Mouse (Mus musculus) forebrain, embryonic 12.5 days (tissue): ENCODE results near the gene Shc4. TPM values are rescaled to one million over a fixed set of nuclear protein-coding genes. Genes with fewer than 3 reads are reported as not detected.

Experiments
- ATAC-seq: fragments of 200-750 bp; cut with Nextera tagmentation; 2 replicates; pipeline ENCODE4 v1.8.0; 2017; ENCODE audit warnings: moderate TSS enrichment; ENCODE audit not compliant: low FRiP score
- H3K27ac ChIP-seq: fragments of 300-500 bp; sonication (generic); 2 replicates; pipeline ENCODE4 v1.5.1; 2016; ENCODE audit warnings: mild to moderate bottlenecking
- H3K27me3 ChIP-seq: fragments of 300-500 bp; sonication (generic); 2 replicates; pipeline ENCODE4 v1.6.1; 2016; ENCODE audit warnings: mild to moderate bottlenecking
- H3K36me3 ChIP-seq: fragments of 300-500 bp; sonication (generic); replicated peaks from 2 replicates; pipeline ENCODE4 v1.6.1; 2016; ENCODE audit warnings: mild to moderate bottlenecking
- H3K4me1 ChIP-seq: fragments of 300-500 bp; sonication (generic); 2 replicates; pipeline ENCODE4 v1.6.1; 2016
- H3K4me2 ChIP-seq: fragments of 300-500 bp; sonication (generic); 2 replicates; pipeline ENCODE4 v1.6.1; 2016; ENCODE audit warnings: mild to moderate bottlenecking, moderate library complexity
- H3K4me3 ChIP-seq: fragments of 300-500 bp; sonication (generic); replicated peaks from 2 replicates; pipeline ENCODE4 v1.5.1; 2016; ENCODE audit warnings: mild to moderate bottlenecking
- H3K9ac ChIP-seq: fragments of 300-500 bp; sonication (generic); 2 replicates; pipeline ENCODE4 v1.6.1; 2016; ENCODE audit warnings: mild to moderate bottlenecking
- H3K9me3 ChIP-seq: fragments of 300-500 bp; sonication (generic); 2 replicates; pipeline ENCODE4 v1.6.1; 2016
- WGBS: fragments of 180-500 bp; shearing (Covaris S2); methylation state at CpG from one replicate; pipeline ENCODE4 v1.1.7; 2016; 5-methylcytosine and 5-hydroxymethylcytosine counted together
- polyA plus RNA-seq: library from polyadenylated mRNA; unstranded; fragments of >200 nt; fragmentation: Nextera tagmentation; extraction: Ambion mirVana; gene quantifications from 2 replicates; pipeline ENCODE4 v1.2.1, GENCODE M21; 2016

Gene Shc4
- polyA plus RNA-seq = 1.5 TPM in 2 replicates

DNA sequence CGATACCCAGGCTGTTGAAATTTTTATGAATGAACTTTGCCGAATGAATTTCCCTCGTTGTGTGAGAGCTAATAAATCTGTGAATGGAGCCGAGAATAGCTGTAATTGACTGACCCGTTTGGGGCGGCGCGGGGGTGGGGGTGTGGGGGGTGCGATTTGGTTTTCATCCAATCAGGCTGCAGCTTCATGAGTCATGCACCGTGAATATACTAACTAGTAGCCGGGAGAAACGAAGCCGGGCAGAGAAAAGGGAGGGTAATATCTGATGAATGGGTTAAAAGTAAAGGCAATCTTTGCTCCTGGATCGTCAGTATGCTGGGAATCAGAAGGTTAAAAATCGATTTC is at the start of gene Shc4:
Gene Shc4 (minus strand): TSS at position 63 of the 345 bp plus-strand sequence.
- peak; percentile 89 for ATAC-seq
- under 1% methylated on average over 15 of the region's 15 CpGs for WGBS
- H3K27ac ChIP-seq = peak within 1 kb of the TSS; percentile 65; the same call in 1 of the 2 replicates

GRCm38 (mm10) chr2:125765029-125765428 is 41.1 kb upstream of the Shc4 start:
- Histone ChIP-seq H3K4me3 (no peak overlapping the region), H3K4me1 (no peaks in the 10 kb centered on the region), H3K4me2 (no peak overlapping the region), H3K27me3 (no peaks in the 10 kb centered on the region), H3K9ac (no peak overlapping the region), H3K36me3 (peaks cover 67% of the 10 kb centered on the region), H3K27ac (no peak overlapping the region), H3K9me3 (no peaks in the 10 kb centered on the region)
- ATAC-seq = no peak
- 90% methylated on average over 3 of the region's 3 CpGs for WGBS

More for the DNA sequence above, at the start of gene Shc4:
- peak within 1 kb of the TSS; percentile 61 for H3K9ac ChIP-seq
- peaks cover 52% of the 10 kb centered on the region for H3K27me3 ChIP-seq
- H3K9me3 ChIP-seq = no peaks in the 10 kb centered on the region
- peak within 1 kb of the TSS; percentile 86 for H3K4me2 ChIP-seq
- H3K4me1 ChIP-seq = peaks cover 22% of the 10 kb centered on the region
- no peaks in the 10 kb centered on the region for H3K36me3 ChIP-seq
- H3K4me3 ChIP-seq = peak within 1 kb of the TSS; percentile 47

DNA sequence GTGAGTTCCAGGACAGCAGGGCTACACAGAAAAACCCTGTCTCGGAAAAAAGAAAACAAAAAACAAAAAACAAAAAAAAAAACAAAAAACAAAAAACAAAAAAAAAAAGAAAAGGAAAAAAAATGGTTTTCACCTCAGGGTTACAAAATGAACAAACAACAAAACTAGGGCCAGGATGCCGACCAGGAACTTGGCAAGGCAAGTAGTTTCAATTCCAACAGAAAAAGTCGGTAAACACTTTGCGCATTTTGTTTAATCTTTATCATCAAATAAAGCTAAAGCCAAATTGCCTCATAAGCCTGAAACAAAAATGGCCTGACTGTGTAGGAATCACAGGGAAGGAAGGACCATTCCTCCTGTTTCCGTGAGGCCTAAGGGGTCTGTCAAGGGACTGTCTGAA is 40.6 kb upstream of the Shc4 start:
- Histone ChIP-seq H3K27me3 (no peaks in the 10 kb centered on the region), H3K4me3 (no peak overlapping the region), H3K27ac (no peak overlapping the region), H3K4me2 (no peak overlapping the region), H3K4me1 (no peaks in the 10 kb centered on the region), H3K9me3 (no peaks in the 10 kb centered on the region), H3K36me3 (peaks cover 66% of the 10 kb centered on the region), H3K9ac (no peak overlapping the region)
- 97% methylated on average over 5 of the region's 5 CpGs for WGBS
- ATAC-seq = no peak

- WGBS = 93% methylated on average over 2 of the region's 2 CpGs
- no peak for ATAC-seq
- H3K4me1 ChIP-seq = no peaks in the 10 kb centered on the region
- H3K27me3 ChIP-seq = no peaks in the 10 kb centered on the region
- H3K4me3 ChIP-seq = no peak overlapping the region
- no peak overlapping the region for H3K9ac ChIP-seq
- H3K36me3 ChIP-seq = peaks cover 81% of the 10 kb centered on the region
- H3K27ac ChIP-seq = no peak overlapping the region
- no peaks in the 10 kb centered on the region for H3K9me3 ChIP-seq
- H3K4me2 ChIP-seq = no peak overlapping the region
Measured at GRCm38 (mm10) chr2:125749330-125749729, 25.4 kb upstream of the Shc4 start.

GRCm38 (mm10) chr2:125739338-125739737 is 15.4 kb upstream of the Shc4 start:
- H3K27ac ChIP-seq = no peak overlapping the region
- no peaks in the 10 kb centered on the region for H3K4me1 ChIP-seq
- 90% methylated on average over 6 of the region's 6 CpGs for WGBS
- peaks cover 46% of the 10 kb centered on the region for H3K36me3 ChIP-seq
- no peak overlapping the region for H3K4me2 ChIP-seq
- H3K4me3 ChIP-seq = no peak overlapping the region
- H3K27me3 ChIP-seq = no peaks in the 10 kb centered on the region
- no peaks in the 10 kb centered on the region for H3K9me3 ChIP-seq
- H3K9ac ChIP-seq = no peak overlapping the region
- no peak for ATAC-seq

DNA sequence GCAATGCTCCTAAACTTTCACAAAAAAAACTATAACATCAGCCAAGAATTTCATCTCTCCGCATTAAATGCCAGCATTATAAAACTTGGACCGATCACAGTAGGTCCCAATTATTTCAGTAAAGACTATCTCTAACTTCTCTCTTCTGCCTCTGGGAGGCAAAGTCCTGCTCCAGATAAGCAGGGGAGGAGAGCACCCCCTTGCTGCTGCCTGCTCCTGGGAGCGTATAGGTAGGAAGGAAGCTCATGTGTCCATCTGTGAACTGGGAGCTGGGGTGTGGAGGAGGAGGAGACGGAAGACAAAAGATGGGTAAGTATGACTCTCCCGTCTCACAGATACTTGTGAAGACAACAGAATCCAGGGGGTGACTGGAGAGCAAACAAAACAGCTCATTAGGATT is 14.8 kb upstream of the Shc4 start:
- WGBS = 78% methylated on average over 5 of the region's 5 CpGs

GRCm38 (mm10) chr2:125736025-125736343 is 12.0 kb upstream of the Shc4 start:
- Histone ChIP-seq H3K9ac (no peak overlapping the region), H3K36me3 (peaks cover 21% of the 10 kb centered on the region), H3K4me1 (peaks cover 11% of the 10 kb centered on the region), H3K4me3 (no peak overlapping the region), H3K9me3 (no peaks in the 10 kb centered on the region), H3K27me3 (no peaks in the 10 kb centered on the region), H3K4me2 (no peak overlapping the region), H3K27ac (no peak overlapping the region)
- no peak for ATAC-seq

More for the DNA sequence above, 14.8 kb upstream of the Shc4 start:
- peaks cover 40% of the 10 kb centered on the region for H3K36me3 ChIP-seq
- no peaks in the 10 kb centered on the region for H3K27me3 ChIP-seq
- H3K4me1 ChIP-seq = no peaks in the 10 kb centered on the region
- no peak for ATAC-seq
- no peak overlapping the region for H3K4me2 ChIP-seq
- H3K4me3 ChIP-seq = no peak overlapping the region
- no peak overlapping the region for H3K9ac ChIP-seq
- no peak overlapping the region for H3K27ac ChIP-seq
- no peaks in the 10 kb centered on the region for H3K9me3 ChIP-seq

DNA sequence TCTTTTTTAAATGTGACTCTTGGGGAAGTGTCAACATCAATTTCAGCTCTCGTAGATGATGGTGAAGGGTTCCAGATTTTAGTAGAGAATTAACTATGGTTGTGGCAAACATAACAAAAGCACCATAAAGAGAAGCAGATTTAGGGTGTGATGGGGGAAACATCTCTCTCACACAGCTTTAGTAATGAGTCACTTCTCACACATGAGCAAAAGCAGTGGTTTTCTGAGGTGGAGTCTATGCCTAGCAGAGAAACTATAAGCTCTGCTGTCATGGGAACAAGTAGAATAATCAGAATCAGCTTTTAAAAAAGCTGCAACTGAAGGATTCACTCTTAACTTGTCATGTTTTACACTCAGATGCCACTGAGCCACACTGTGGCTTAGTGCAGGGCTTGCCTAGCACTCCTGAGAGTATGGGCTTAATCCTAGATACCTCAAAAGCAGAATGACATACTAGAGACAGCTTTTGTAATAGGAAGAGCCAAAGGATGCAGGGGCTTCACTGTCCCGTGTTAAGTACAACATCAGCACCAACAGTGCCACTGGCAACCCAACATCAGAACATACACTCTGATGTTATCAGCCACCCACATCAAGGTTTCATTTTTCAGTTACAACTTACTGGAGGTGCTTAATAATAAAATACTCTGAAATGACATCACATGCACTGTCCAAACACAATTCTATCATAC is 11.5 kb upstream of the Shc4 start:
- H3K27ac ChIP-seq = no peak overlapping the region
- 74% methylated on average over 2 of the region's 2 CpGs for WGBS

GRCm38 (mm10) chr2:125734741-125735140 is 10.8 kb upstream of the Shc4 start:
- H3K4me3 ChIP-seq = no peak overlapping the region
- ATAC-seq = no peak
- peaks cover 4% of the 10 kb centered on the region; the same call in 1 of the 2 replicates for H3K27me3 ChIP-seq
- H3K9me3 ChIP-seq = no peaks in the 10 kb centered on the region
- peaks cover 11% of the 10 kb centered on the region for H3K4me1 ChIP-seq
- no peak overlapping the region for H3K4me2 ChIP-seq
- peaks cover 11% of the 10 kb centered on the region for H3K36me3 ChIP-seq
- H3K27ac ChIP-seq = no peak overlapping the region
- no peak overlapping the region for H3K9ac ChIP-seq

More for the DNA sequence above, 11.5 kb upstream of the Shc4 start:
- Histone ChIP-seq H3K27me3 (peaks cover 4% of the 10 kb centered on the region; the same call in 1 of the 2 replicates), H3K4me3 (no peak overlapping the region), H3K36me3 (peaks cover 18% of the 10 kb centered on the region), H3K9ac (no peak overlapping the region), H3K9me3 (no peaks in the 10 kb centered on the region), H3K4me1 (peaks cover 11% of the 10 kb centered on the region), H3K4me2 (no peak overlapping the region)
- no peak for ATAC-seq

DNA sequence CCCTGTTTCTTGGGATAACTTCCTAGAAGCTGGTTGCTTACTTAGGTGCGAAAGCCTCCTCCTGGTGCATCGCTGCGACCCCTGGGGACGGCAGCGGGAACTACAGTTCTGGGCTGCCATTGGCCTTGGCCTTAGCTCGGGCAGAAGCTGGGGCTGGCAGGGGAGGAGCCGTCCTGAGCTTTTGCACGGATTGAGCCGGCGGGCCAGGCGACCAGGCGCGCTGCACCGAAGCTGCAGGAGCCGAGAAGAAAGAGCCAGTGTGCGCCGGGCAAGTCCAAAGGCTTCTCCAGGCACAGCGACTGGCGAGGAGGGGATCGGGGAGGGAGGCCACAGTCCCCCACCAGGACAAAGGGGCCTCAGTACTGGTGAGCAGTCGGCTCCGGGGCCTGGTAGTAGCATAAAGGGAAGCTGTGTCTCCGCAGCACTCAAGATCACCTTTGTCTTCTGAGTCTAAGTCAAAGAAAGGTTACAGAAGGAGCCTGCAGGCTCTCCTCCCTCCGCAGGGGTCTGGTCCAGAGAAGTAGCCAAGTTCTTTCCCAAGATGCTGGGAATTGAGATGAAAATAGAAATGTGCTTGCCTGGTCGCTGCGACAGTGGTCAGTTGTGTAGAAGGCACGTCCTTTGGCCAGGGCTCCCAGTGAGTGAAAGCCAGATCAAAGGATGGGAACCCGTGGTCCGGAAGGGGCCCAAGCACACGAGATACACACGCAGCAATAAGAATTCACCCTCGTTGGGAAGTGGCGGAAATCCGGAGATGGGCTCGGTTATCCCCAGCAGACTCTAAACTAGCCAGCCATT is 8.0 kb upstream of the Shc4 start:
- 9% methylated on average over 35 of the region's 35 CpGs for WGBS
- peaks cover 9% of the 10 kb centered on the region for H3K27me3 ChIP-seq
- peak overlapping the region; percentile 68 for H3K9ac ChIP-seq
- peaks cover 11% of the 10 kb centered on the region for H3K4me1 ChIP-seq
- peak overlapping the region; percentile 66 for H3K4me2 ChIP-seq
- H3K4me3 ChIP-seq = peak overlapping the region; percentile 44
- ATAC-seq = peak; percentile 95
- H3K27ac ChIP-seq = peak overlapping the region; percentile 91
- no peaks in the 10 kb centered on the region; the same call in 1 of the 2 replicates for H3K36me3 ChIP-seq
- H3K9me3 ChIP-seq = no peaks in the 10 kb centered on the region

- no peaks in the 10 kb centered on the region for H3K36me3 ChIP-seq
- peak overlapping the region; percentile 38 for H3K9ac ChIP-seq
- H3K27me3 ChIP-seq = peaks cover 56% of the 10 kb centered on the region
- peak overlapping the region; percentile 47 for H3K4me3 ChIP-seq
- ATAC-seq = peak; percentile 40
- no peaks in the 10 kb centered on the region for H3K9me3 ChIP-seq
- H3K4me2 ChIP-seq = peak overlapping the region; percentile 86
- H3K4me1 ChIP-seq = peaks cover 22% of the 10 kb centered on the region
- no peak overlapping the region for H3K27ac ChIP-seq
- WGBS = 1% methylated on average over 16 of the region's 16 CpGs
Measured at GRCm38 (mm10) chr2:125724546-125725114, 682 bp upstream of the Shc4 start.

- Histone ChIP-seq H3K4me2 (peak overlapping the region; percentile 86), H3K9ac (peak overlapping the region; percentile 61), H3K36me3 (no peaks in the 10 kb centered on the region), H3K9me3 (no peaks in the 10 kb centered on the region), H3K4me1 (peaks cover 22% of the 10 kb centered on the region), H3K4me3 (peak overlapping the region; percentile 47), H3K27me3 (peaks cover 54% of the 10 kb centered on the region), H3K27ac (peak overlapping the region; percentile 65; the same call in 1 of the 2 replicates)
- peak; percentile 85 for ATAC-seq
- under 1% methylated on average over 34 of the region's 34 CpGs for WGBS
Measured at GRCm38 (mm10) chr2:125723408-125724085, 401 bp downstream of the Shc4 start.
